Mouse (Mus musculus) lung, postnatal 0 days (tissue): ENCODE data around the gene Nrg3. TPM values are rescaled to one million over a fixed set of nuclear protein-coding genes. Genes with fewer than 3 reads are reported as not detected.

Experiments used
- ATAC-seq: fragments of 200-750 bp; cut with Nextera tagmentation; 2 replicates; pipeline ENCODE4 v1.8.0; 2017; ENCODE audit warnings: moderate library complexity
- DNase-seq: peaks from one replicate; pipeline ENCODE4 v3.0.0-alpha.2; 2016; ENCODE audit warnings: low spot score
- H3K27ac ChIP-seq: fragments of 300-500 bp; sonication (generic); 2 replicates; pipeline ENCODE4 v1.5.1; 2014; ENCODE audit warnings: antibody characterized with exemption, mild to moderate bottlenecking, low read length, mixed read lengths
- H3K27me3 ChIP-seq: fragments of 300-500 bp; sonication (generic); replicated peaks from 2 replicates; pipeline ENCODE4 v1.6.1; 2014; ENCODE audit warnings: low read length, mixed read lengths; ENCODE audit not compliant: insufficient read depth
- H3K36me3 ChIP-seq: fragments of 300-500 bp; sonication (generic); 2 replicates; pipeline ENCODE4 v1.6.1; 2014; ENCODE audit warnings: low read length, mixed read lengths; ENCODE audit not compliant: insufficient read depth
- H3K4me1 ChIP-seq: fragments of 300-500 bp; sonication (generic); 2 replicates; pipeline ENCODE4 v1.6.1; 2014; ENCODE audit warnings: antibody characterized with exemption, low read depth, low read length, mixed read lengths; ENCODE audit not compliant: insufficient read depth
- H3K4me2 ChIP-seq: fragments of 300-500 bp; sonication (generic); replicated peaks from 2 replicates; pipeline ENCODE4 v1.6.1; 2014; ENCODE audit warnings: low read depth, mild to moderate bottlenecking, low read length, moderate library complexity, mixed read lengths
- H3K4me3 ChIP-seq: fragments of 300-500 bp; sonication (generic); 2 replicates; pipeline ENCODE4 v1.5.1; 2014; ENCODE audit warnings: low read depth, low read length
- H3K9ac ChIP-seq: fragments of 300-500 bp; sonication (generic); replicated peaks from 2 replicates; pipeline ENCODE4 v1.6.1; 2014; ENCODE audit warnings: low read depth, mild to moderate bottlenecking
- H3K9me3 ChIP-seq: fragments of 300-500 bp; sonication (generic); 2 replicates; pipeline ENCODE4 v1.6.1; 2016; ENCODE audit warnings: low read length, mixed read lengths
- CTCF ChIP-seq: IDR thresholded peaks from 2 replicates; pipeline ENCODE4 v1.5.1; 2016; ENCODE audit warnings: antibody characterized with exemption, mild to moderate bottlenecking
- EP300 ChIP-seq: IDR thresholded peaks from 2 replicates; pipeline ENCODE4 v1.6.1; 2016; ENCODE audit warnings: antibody characterized with exemption, mild to moderate bottlenecking, control low read depth
- WGBS: fragments of 180-500 bp; shearing (Covaris S2); extraction: QIAGEN DNeasy Blood & Tissue Kit; methylation state at CpG from one replicate; pipeline ENCODE4 v1.1.7; 2014; 5-methylcytosine and 5-hydroxymethylcytosine counted together
- polyA plus RNA-seq: library from polyadenylated mRNA; unstranded; fragments of >200 nt; fragmentation: Nextera tagmentation; extraction: Ambion mirVana; gene quantifications from 2 replicates; pipeline ENCODE4 v1.2.1, GENCODE M21; 2015

Nrg3 gene
- not detected in 2 replicates for polyA plus RNA-seq

DNA sequence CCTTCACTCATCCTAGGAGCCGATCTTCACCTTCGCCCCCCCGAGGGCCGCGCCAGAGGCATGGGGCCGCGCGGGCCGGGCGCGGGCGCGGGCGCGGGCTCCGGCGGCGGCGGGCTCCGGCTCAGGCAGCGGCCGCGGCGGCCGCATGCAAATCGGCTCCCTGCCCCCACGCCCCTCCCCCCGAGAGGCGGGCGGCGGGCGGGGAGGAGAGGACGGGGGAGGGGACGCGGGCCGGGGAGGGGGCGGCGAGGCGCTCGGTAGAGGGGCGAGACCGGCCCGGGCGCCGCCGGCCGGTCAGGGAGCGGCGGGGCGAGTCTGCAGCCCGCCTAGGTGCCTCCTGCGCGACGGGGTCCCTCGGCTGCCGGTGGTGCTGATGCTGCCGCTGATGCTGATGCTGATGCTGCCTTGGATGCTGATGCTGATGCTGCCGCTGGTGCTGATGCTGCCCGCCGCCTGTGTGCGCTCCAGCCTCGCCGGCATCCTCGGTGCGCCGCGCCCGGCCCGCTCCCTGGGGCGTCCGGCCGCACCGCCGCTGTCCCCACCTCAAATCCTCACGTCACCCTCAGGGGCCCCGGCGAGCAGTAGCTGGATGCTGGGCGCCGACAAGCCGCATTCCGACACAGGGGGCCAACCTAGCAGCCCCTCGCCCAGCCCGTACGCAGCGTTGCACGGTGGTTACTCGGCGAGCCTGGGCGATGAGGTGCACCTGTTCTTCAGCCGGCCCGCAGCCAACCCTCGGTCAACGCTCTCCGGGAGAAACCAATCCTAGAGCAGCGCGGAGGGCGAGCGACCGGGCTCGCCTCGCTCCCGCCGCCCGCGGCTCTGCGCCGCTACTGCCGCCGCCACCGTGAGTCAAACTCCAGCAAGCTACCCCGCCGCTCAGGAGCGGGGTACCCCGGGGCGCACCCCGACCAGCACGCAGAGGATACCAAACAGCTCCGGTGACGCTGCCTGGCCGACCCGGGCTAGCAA, at the start of gene Nrg3:
Nrg3 (minus strand) TSS at position 299 of the 972 bp plus-strand sequence.
- Histone ChIP-seq H3K27me3 (peaks cover 42% of the 10 kb centered on the region), H3K9ac (no peak within 1 kb of the TSS), H3K4me2 (peak within 1 kb of the TSS; percentile 60), H3K36me3 (no peaks in the 10 kb centered on the region), H3K9me3 (no peaks in the 10 kb centered on the region), H3K4me3 (peak within 1 kb of the TSS; percentile 29), H3K4me1 (no peaks in the 10 kb centered on the region), H3K27ac (no peak within 1 kb of the TSS)
- TF ChIP-seq EP300 = no peak
- WGBS = 2% methylated on average over 71 of the region's 121 CpGs
- ATAC-seq (peak; percentile 43; the same call in 1 of the 2 replicates), DNase-seq (no peak)

DNA sequence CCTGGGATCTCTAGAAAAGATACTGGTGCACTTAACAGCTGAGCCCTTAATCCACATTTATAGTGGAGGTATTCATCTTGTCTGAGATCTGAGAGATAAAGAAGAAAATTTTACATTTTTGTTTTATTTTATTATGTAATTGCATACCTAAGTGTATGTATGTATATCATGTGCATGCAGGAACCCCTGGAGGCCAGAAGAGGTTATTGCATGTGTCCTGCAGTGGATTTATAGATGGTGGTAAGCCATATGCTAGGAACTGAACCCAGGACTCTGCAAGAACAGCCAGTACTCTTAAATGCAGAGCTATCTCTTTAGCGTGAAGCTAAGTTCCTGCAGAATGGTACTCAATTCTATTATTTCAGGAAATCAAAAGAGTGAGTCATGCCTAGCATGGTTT, 36.1 kb upstream of the Nrg3 start:
- no peak for ATAC-seq
- TF ChIP-seq EP300 (no peak), CTCF (no peak)
- no peaks in the 10 kb centered on the region for H3K36me3 ChIP-seq

GRCm38 (mm10) chr14:39473771-39474211, 903 bp upstream of the Nrg3 start:
- 3% methylated on average over 27 of the region's 27 CpGs for WGBS
- Histone ChIP-seq H3K4me2 (no peak overlapping the region), H3K4me1 (no peaks in the 10 kb centered on the region), H3K4me3 (no peak overlapping the region), H3K36me3 (no peaks in the 10 kb centered on the region), H3K27ac (no peak overlapping the region), H3K9ac (no peak overlapping the region), H3K9me3 (no peaks in the 10 kb centered on the region), H3K27me3 (peaks cover 42% of the 10 kb centered on the region)
- TF ChIP-seq CTCF = no peak
- no peak for TF ChIP-seq EP300
- ATAC-seq (no peak), DNase-seq (no peak)

More for the DNA sequence above, 36.1 kb upstream of the Nrg3 start:
- WGBS = 77% methylated on average over 1 of the region's 1 CpGs
- DNase-seq = no peak
- Histone ChIP-seq H3K9ac (no peak overlapping the region), H3K27ac (no peak overlapping the region), H3K9me3 (no peaks in the 10 kb centered on the region), H3K4me2 (no peak overlapping the region), H3K4me3 (no peak overlapping the region), H3K4me1 (no peaks in the 10 kb centered on the region), H3K27me3 (no peaks in the 10 kb centered on the region)

DNA sequence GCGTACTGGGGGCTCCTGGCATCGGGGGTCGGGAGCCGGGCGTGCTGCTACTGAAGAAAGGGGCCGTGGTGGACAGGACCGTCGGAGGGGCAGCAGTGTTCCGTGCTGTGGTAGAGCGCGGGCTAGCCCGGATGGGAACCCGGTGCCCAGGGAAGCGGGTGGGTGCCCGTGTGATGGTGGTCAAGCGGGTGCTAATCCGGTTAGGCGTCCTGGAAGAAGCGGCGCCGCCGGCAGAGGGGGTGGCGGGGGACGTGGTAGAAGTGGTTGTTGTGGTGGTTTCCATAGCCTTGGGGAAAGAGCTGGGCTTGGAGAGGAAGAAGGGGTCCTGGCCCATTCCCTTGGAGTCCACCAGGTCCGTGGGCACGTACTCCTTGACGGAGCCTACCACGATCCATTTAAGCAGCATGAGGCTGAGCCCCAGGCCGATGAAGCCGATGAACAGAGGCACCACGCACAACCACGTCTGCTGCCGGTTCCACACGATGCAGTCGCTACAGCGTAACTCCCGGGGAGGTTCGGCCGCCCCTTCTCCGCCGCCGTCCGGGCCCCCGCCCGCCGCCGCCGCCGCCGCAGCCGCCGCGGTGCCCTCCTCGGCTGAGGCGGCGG, 639 bp downstream of the Nrg3 start:
- Histone ChIP-seq H3K9me3 (no peaks in the 10 kb centered on the region), H3K27ac (no peak overlapping the region), H3K4me1 (no peaks in the 10 kb centered on the region), H3K27me3 (peaks cover 42% of the 10 kb centered on the region), H3K4me2 (peak overlapping the region; percentile 60), H3K4me3 (peak overlapping the region; percentile 29), H3K36me3 (no peaks in the 10 kb centered on the region), H3K9ac (no peak overlapping the region)
- TF ChIP-seq EP300 (no peak), CTCF (no peak)
- no peak for ATAC-seq
- WGBS = 4% methylated on average over 38 of the region's 56 CpGs
- DNase-seq = no peak

DNA sequence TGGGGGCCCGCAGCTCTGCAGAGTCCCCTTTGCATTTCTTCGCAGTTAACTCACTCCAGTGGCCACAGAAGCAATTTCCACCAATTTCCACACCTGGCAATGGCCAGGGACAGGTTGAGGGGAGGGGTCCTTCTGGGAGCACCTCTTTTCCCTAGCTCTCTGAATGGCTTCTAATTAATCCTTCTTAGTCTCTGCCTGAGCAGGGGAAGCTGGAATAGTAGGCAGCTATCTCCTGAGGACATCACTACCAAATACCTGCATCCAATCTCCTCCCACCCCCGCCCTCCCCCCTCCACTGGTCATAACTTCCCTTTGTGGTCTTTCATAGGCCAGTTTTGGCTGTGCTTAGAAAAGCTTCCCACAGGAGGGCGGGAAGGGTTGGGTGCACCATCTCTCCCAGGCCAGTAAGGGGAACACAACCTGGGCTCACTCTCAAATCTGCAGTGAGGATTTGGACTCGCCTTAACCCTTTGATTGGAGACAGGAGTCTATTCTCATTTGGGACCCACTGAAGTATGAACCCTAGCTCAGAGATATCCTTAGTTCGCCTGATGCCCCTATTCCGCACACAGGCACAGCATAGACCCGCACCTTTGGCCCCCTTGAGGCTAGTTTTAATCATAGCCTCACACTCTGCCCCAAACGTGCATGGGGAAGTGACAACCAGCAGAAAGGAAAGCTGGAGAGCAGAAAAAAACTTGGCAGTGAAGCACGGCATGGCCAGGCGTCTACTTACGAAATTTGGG, 1.5 kb downstream of the Nrg3 start:
- Histone ChIP-seq H3K4me1 (no peaks in the 10 kb centered on the region), H3K27ac (no peak overlapping the region), H3K4me3 (no peak overlapping the region), H3K27me3 (peaks cover 42% of the 10 kb centered on the region), H3K36me3 (no peaks in the 10 kb centered on the region), H3K4me2 (no peak overlapping the region), H3K9me3 (no peaks in the 10 kb centered on the region), H3K9ac (no peak overlapping the region)
- ATAC-seq (no peak), DNase-seq (no peak)
- WGBS = 9% methylated on average over 12 of the region's 12 CpGs
- TF ChIP-seq EP300 (no peak), CTCF (no peak)

DNA sequence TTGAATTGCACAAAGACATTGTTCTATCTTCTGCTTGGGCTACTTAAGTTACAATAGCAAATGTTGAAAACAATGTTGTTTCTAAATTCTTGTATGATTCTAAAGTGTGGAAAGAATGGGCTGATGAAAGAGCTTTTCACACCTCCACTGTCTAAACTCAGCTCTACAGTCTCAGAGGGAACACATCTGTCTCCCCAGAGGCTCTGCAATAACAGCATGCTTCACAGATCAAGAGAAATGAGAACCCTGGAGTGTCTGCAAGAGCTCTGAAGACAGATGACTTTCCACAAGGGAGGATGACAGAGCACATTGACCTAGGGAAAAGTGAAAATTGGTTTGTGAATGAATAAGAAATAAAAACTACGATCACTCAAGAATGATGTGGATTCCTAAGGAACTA, 27.4 kb downstream of the Nrg3 start:
- DNase-seq = no peak
- Histone ChIP-seq H3K4me3 (no peak overlapping the region), H3K9ac (no peak overlapping the region), H3K4me1 (no peaks in the 10 kb centered on the region), H3K9me3 (no peaks in the 10 kb centered on the region), H3K27me3 (no peaks in the 10 kb centered on the region), H3K4me2 (no peak overlapping the region), H3K36me3 (no peaks in the 10 kb centered on the region), H3K27ac (no peak overlapping the region)
- WGBS = 68% methylated on average over 1 of the region's 1 CpGs
- no peak for TF ChIP-seq CTCF
- no peak for TF ChIP-seq EP300
- ATAC-seq = no peak
